In genomic region chr11:98537480-98538034, GRCm38 (mm10) we compare ENCODE assay signal across 34 mouse cellular contexts. TPM values are rescaled to one million over a fixed set of nuclear protein-coding genes. Genes with fewer than 3 reads are reported as not detected.
"Had no signal": no experiment of that assay in that cellular context is flagged by ENCODE, and none has a peak within 500 bp of the region (broad histone marks: within the 10 kb centered on the region; RNA-seq: fewer than 3 reads in every experiment).

No protein-coding gene starts in this region.

- H3K4me3 ChIP-seq: embryonic facial prominence, embryonic 10.5 days; embryonic facial prominence, embryonic 12.5 days; embryonic facial prominence, embryonic 13.5 days; embryonic facial prominence, embryonic 15.5 days; erythroblast, embryonic 14.5 days; forebrain, embryonic 10.5 days; forebrain, embryonic 12.5 days; forebrain, embryonic 13.5 days; forebrain, embryonic 15.5 days; gastrocnemius, adult 2 months; heart, adult 2 months; heart, embryonic 10.5 days had no signal

- H3K4me1 ChIP-seq: embryonic facial prominence, embryonic 10.5 days; embryonic facial prominence, embryonic 12.5 days; embryonic facial prominence, embryonic 13.5 days; embryonic facial prominence, embryonic 15.5 days; forebrain, embryonic 10.5 days; forebrain, embryonic 12.5 days; forebrain, embryonic 13.5 days; forebrain, embryonic 15.5 days; heart, embryonic 10.5 days had no signal

- H3K27ac ChIP-seq: embryonic facial prominence, embryonic 10.5 days; embryonic facial prominence, embryonic 12.5 days; embryonic facial prominence, embryonic 13.5 days; embryonic facial prominence, embryonic 15.5 days; forebrain, embryonic 10.5 days; forebrain, embryonic 12.5 days; forebrain, embryonic 13.5 days; forebrain, embryonic 15.5 days; gastrocnemius, adult 2 months; heart, adult 2 months; heart, embryonic 10.5 days had no signal

- H3K9me3 ChIP-seq: embryonic facial prominence, embryonic 12.5 days; embryonic facial prominence, embryonic 13.5 days; forebrain, embryonic 15.5 days; heart, embryonic 10.5 days had no signal

- DNase-seq: cerebellum, adult 8-10 months; cerebellum, adult 9-10 months; cerebellum, adult 9-11 months; cerebellum, postnatal 10 days; cerebellum, postnatal 14 days; cerebellum, postnatal 25 days; cerebellum, postnatal 36 days; embryo, embryonic 11 days; forebrain, postnatal 0 days; gastrocnemius, adult 2 months; gastrocnemius, postnatal 10 days; gastrocnemius, postnatal 14 days; gastrocnemius, postnatal 25 days; gastrocnemius, postnatal 36 days; heart, adult 18-20 months; heart, adult 2 months had no signal

- H3K36me3 ChIP-seq: embryonic facial prominence, embryonic 10.5 days; embryonic facial prominence, embryonic 12.5 days; embryonic facial prominence, embryonic 13.5 days; embryonic facial prominence, embryonic 15.5 days; forebrain, embryonic 10.5 days; forebrain, embryonic 12.5 days; forebrain, embryonic 15.5 days; heart, embryonic 10.5 days had no signal

- H3K9ac ChIP-seq: embryonic facial prominence, embryonic 12.5 days; embryonic facial prominence, embryonic 13.5 days; embryonic facial prominence, embryonic 15.5 days; forebrain, embryonic 12.5 days; forebrain, embryonic 13.5 days; forebrain, embryonic 15.5 days; forebrain, postnatal 0 days had no signal

- H3K4me2 ChIP-seq: embryonic facial prominence, embryonic 12.5 days; embryonic facial prominence, embryonic 13.5 days; embryonic facial prominence, embryonic 15.5 days; forebrain, embryonic 12.5 days; forebrain, embryonic 13.5 days; forebrain, embryonic 15.5 days had no signal

RNA-seq across cellular contexts. Expression of gene Ikzf3, which starts 8.3 kb away (rescaled TPM):
- total RNA-seq: common myeloid progenitor, adult 5-6 weeks; gastrocnemius, adult 8-10 months; granulocyte monocyte progenitor cell, adult 5-6 weeks had no signal
- polyA plus RNA-seq: erythroblast, embryonic 14.5 days; forebrain, embryonic 13.5 days; forebrain, embryonic 14.5 days; forebrain, embryonic 16.5 days had no signal

RNA-seq across cellular contexts. Expression of gene Zpbp2, which starts 13.3 kb away (rescaled TPM):
- total RNA-seq: forebrain, postnatal 0 days; gastrocnemius, adult 18-20 months; gastrocnemius, adult 2 months; gastrocnemius, adult 8-10 months; gastrocnemius, postnatal 10 days; gastrocnemius, postnatal 14 days; gastrocnemius, postnatal 25 days; gastrocnemius, postnatal 36 days; gastrocnemius, postnatal 4 days; heart, adult 18-20 months; heart, adult 2 months had no signal
- polyA plus RNA-seq: embryonic facial prominence, embryonic 12.5 days; embryonic facial prominence, embryonic 13.5 days; embryonic facial prominence, embryonic 14.5 days; forebrain, embryonic 12.5 days; forebrain, embryonic 13.5 days; forebrain, embryonic 14.5 days; forebrain, embryonic 16.5 days; forebrain, postnatal 0 days; heart, adult 2 months had no signal
